Mouse (Mus musculus): ENCODE measurements at regions not wholly inside any gene's neighbourhood (a gene's known extent, or its start where the extent isn't known, plus 50 kb on each side); places are given as distances from the start of the nearest gene placed in this dataset.
A peak's percentile ranks its signal among the peaks of the same experiment; 100 is the strongest.

GRCm38 (mm10) chr4:26273754-26274153 is 72.9 kb downstream of the Manea start:
- no peaks in the 10 kb centered on the region for H3K27me3 ChIP-seq (ENCODE audit: control insufficient read depth, insufficient read depth, low read length)
- H3K4me3 ChIP-seq (replicated peaks; ENCODE audit: low read depth, low read length): no peak overlapping the region
- ATAC-seq (ENCODE audit: low FRiP score, low TSS enrichment): no peak
- no peak overlapping the region for H3K27ac ChIP-seq (replicated peaks; ENCODE audit: low read depth, low read length)
- H3K36me3 ChIP-seq (ENCODE audit: control insufficient read depth, insufficient read depth, low read length): no peaks in the 10 kb centered on the region
- no peaks in the 10 kb centered on the region for H3K9me3 ChIP-seq (ENCODE audit: control insufficient read depth, low read length)
- H3K4me2 ChIP-seq (ENCODE audit: low read length): no peak overlapping the region
- H3K4me1 ChIP-seq (ENCODE audit: control insufficient read depth, insufficient read depth, low read length): no peaks in the 10 kb centered on the region
- H3K9ac ChIP-seq (replicated peaks; ENCODE audit: low read length): no peak overlapping the region
- no peak for DNase-seq

GRCm38 (mm10) chr4:26259230-26260029 is 87.3 kb downstream of the Manea start:
- no peak overlapping the region for H3K27ac ChIP-seq (replicated peaks; ENCODE audit: low read depth, low read length)
- WGBS: 59% methylated on average over 1 of the region's 1 CpGs
- no peaks in the 10 kb centered on the region for H3K27me3 ChIP-seq (ENCODE audit: control insufficient read depth, insufficient read depth, low read length)
- H3K9ac ChIP-seq (replicated peaks; ENCODE audit: low read length): no peak overlapping the region
- H3K4me3 ChIP-seq (replicated peaks; ENCODE audit: low read depth, low read length): no peak overlapping the region
- H3K9me3 ChIP-seq (ENCODE audit: control insufficient read depth, low read length): no peaks in the 10 kb centered on the region
- no peaks in the 10 kb centered on the region for H3K36me3 ChIP-seq (ENCODE audit: control insufficient read depth, insufficient read depth, low read length)
- DNase-seq: no peak
- H3K4me2 ChIP-seq (ENCODE audit: low read length): no peak overlapping the region
- H3K4me1 ChIP-seq (ENCODE audit: control insufficient read depth, insufficient read depth, low read length): no peaks in the 10 kb centered on the region
- ATAC-seq (ENCODE audit: low FRiP score, low TSS enrichment): no peak

GRCm38 (mm10) chr4:26255889-26256288 is 90.8 kb downstream of the Manea start:
- no peaks in the 10 kb centered on the region for H3K27me3 ChIP-seq (ENCODE audit: control insufficient read depth, insufficient read depth, low read length)
- no peaks in the 10 kb centered on the region for H3K9me3 ChIP-seq (ENCODE audit: control insufficient read depth, low read length)
- no peak overlapping the region for H3K4me3 ChIP-seq (replicated peaks; ENCODE audit: low read depth, low read length)
- ATAC-seq (ENCODE audit: low FRiP score, low TSS enrichment) (no peak), DNase-seq (peak; percentile 10)
- no peak overlapping the region for H3K27ac ChIP-seq (replicated peaks; ENCODE audit: low read depth, low read length)
- H3K9ac ChIP-seq (replicated peaks; ENCODE audit: low read length): no peak overlapping the region
- H3K36me3 ChIP-seq (ENCODE audit: control insufficient read depth, insufficient read depth, low read length): no peaks in the 10 kb centered on the region
- no peaks in the 10 kb centered on the region for H3K4me1 ChIP-seq (ENCODE audit: control insufficient read depth, insufficient read depth, low read length)
- WGBS: 53% methylated on average over 3 of the region's 3 CpGs
- H3K4me2 ChIP-seq (ENCODE audit: low read length): no peak overlapping the region

GRCm38 (mm10) chr4:26247925-26248856 is 98.5 kb downstream of the Manea start:
- ATAC-seq (ENCODE audit: low FRiP score, low TSS enrichment) (peak; percentile 84; the same call in 1 of the 2 replicates), DNase-seq (peak; percentile 89)
- Histone ChIP-seq H3K36me3 (ENCODE audit: control insufficient read depth, insufficient read depth, low read length) (no peaks in the 10 kb centered on the region), H3K4me3 (replicated peaks; ENCODE audit: low read depth, low read length) (no peak overlapping the region), H3K27me3 (ENCODE audit: control insufficient read depth, insufficient read depth, low read length) (no peaks in the 10 kb centered on the region), H3K27ac (replicated peaks; ENCODE audit: low read depth, low read length) (no peak overlapping the region), H3K4me2 (ENCODE audit: low read length) (no peak overlapping the region), H3K9me3 (ENCODE audit: control insufficient read depth, low read length) (no peaks in the 10 kb centered on the region), H3K4me1 (ENCODE audit: control insufficient read depth, insufficient read depth, low read length) (no peaks in the 10 kb centered on the region), H3K9ac (replicated peaks; ENCODE audit: low read length) (no peak overlapping the region)
- WGBS: 65% methylated on average over 13 of the region's 13 CpGs

- 67% methylated on average over 1 of the region's 1 CpGs for whole genome bisulfite sequencing
- Histone ChIP-seq H3K4me1 (ENCODE audit: control insufficient read depth, insufficient read depth, low read length) (no peaks in the 10 kb centered on the region), H3K9me3 (ENCODE audit: control insufficient read depth, low read length) (no peaks in the 10 kb centered on the region), H3K27me3 (ENCODE audit: control insufficient read depth, insufficient read depth, low read length) (no peaks in the 10 kb centered on the region), H3K4me2 (ENCODE audit: low read length) (no peak overlapping the region), H3K36me3 (ENCODE audit: control insufficient read depth, insufficient read depth, low read length) (no peaks in the 10 kb centered on the region), H3K27ac (replicated peaks; ENCODE audit: low read depth, low read length) (no peak overlapping the region), H3K4me3 (replicated peaks; ENCODE audit: low read depth, low read length) (no peak overlapping the region), H3K9ac (replicated peaks; ENCODE audit: low read length) (no peak overlapping the region)
- DNase-seq (no peak), ATAC-seq (ENCODE audit: low FRiP score, low TSS enrichment) (no peak)
Measured at GRCm38 (mm10) chr4:26223267-26223666, 123.4 kb downstream of the Manea start.
